Mouse (Mus musculus): ENCODE results near the gene Llph. TPM values are rescaled to one million over a fixed set of nuclear protein-coding genes. Genes with fewer than 3 reads are reported as not detected.

The Llph gene
- polyA plus RNA-seq, 1 experiment from 2014 or later: 31.7 TPM

DNA sequence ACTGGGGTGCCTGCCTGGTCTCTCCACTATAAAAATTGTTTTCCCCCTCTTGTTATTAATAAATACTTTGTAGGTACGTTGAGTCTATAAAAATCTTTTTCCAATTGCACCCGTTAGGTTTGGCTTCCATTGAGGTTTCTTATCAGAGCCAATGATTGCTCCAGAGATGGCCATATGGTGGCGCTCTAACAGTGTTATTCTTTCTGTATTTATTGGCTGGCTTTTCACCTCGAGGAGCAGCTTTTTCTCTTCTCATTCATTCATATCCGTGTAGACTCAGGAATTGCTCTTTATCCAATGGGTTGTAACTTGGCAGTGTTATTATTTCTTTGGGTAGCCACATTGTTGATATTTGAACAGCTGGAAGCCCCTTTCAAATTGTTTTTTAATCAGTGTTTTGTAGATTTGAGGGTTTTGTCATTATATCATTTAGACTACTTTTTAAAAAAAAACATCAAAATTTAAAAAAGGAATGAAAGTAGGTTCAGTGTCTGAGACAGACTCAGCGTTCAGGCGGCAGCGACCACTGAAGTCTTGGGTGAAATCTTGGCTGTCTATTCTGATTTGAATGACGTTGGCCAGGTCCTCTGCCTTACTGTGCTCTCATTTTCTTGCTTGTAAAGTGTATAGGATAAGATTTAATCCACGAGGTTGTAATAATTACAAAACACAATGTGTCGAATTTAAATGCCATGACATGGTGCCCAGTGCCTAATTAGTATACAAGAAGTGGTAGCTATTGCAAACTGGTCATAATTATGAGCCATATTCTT is 24.2 kb downstream of the Llph start:
- H3K9me3 ChIP-seq (replicated peaks): no peaks in the 10 kb centered on the region
- 45% methylated on average over 11 of the region's 11 CpGs for whole genome bisulfite sequencing
- ATAC-seq (ENCODE audit: insufficient number of reproducible peaks, low FRiP score): no peak
- no peak overlapping the region for H3K9ac ChIP-seq
- no peak overlapping the region for H3K4me2 ChIP-seq
- H3K36me3 ChIP-seq: no peaks in the 10 kb centered on the region
- H3K4me1 ChIP-seq (replicated peaks): 0 out of 2 replicates have a peak, but pooled peaks cover 4% of the 10 kb centered on the region
- no peak overlapping the region for H3K27ac ChIP-seq (ENCODE audit: poor library complexity, severe bottlenecking)
- no peak overlapping the region for H3K4me3 ChIP-seq
- no peaks in the 10 kb centered on the region for H3K27me3 ChIP-seq (replicated peaks)

DNA sequence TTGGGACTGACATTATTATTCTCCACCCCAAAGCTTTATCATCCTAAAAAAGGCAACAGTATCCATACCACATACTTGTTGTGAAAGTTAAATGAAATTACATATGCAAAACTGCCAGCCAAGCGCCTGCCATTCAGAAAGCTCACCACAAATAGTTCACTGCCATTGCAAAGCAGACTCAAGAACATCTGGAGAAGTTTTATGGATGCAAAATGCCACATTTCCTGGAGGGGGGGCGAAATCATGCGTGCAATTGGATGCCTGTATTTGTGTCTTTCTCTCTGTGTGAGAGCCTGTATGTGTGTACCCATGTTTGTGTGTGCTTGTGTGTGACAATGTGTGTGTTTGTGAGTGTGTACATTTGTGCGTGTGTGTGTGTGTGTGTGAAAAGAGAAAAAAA is 24.9 kb downstream of the Llph start:
- Histone ChIP-seq H3K36me3 (no peaks in the 10 kb centered on the region), H3K9ac (no peak overlapping the region), H3K27me3 (replicated peaks) (no peaks in the 10 kb centered on the region), H3K4me2 (no peak overlapping the region), H3K4me3 (no peak overlapping the region), H3K9me3 (replicated peaks) (no peaks in the 10 kb centered on the region), H3K27ac (ENCODE audit: poor library complexity, severe bottlenecking) (no peak overlapping the region), H3K4me1 (replicated peaks) (0 out of 2 replicates have a peak, but pooled peaks cover 4% of the 10 kb centered on the region)
- no peak for ATAC-seq (ENCODE audit: insufficient number of reproducible peaks, low FRiP score)
- WGBS: 91% methylated on average over 4 of the region's 4 CpGs

DNA sequence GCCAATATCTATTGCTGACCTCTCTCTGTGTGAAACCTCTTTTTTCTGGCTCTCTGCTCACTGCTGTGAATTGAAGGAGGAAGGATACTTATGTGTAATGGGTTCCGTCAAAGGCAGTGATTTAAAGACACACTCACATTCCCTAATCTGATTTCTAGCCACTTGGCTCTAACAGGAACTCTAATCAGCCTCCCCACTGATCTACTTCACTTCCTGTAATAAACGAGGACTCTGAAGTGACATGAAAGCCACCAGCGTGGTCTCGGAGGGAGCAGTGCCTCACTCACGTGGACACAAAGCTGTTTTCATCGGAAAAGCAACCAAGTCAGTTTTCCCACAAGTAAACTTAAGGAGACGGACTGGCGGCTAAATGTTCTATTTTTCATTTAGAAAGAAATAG is 25.9 kb downstream of the Llph start:
- H3K4me2 ChIP-seq: no peak overlapping the region

DNA sequence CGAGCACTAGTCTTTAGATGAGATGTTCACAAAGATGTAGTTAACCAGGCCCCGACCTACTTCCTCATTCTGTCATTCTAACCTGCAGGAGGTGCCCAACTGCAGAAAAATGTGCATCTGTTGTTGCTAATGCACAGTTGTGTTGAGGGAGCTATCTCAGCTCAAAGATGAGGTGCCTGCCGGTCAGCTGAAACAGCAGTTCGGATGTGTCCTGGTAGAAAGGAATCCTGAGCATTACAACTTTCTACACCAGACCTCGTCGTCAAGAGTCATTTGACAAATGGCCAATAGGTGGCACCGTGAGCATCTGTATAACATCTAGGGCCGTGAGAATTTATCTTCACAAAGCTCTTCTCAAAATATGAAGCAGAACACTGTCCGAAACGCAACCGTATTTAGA is 30.4 kb downstream of the Llph start:
- no peaks in the 10 kb centered on the region for H3K9me3 ChIP-seq (replicated peaks)
- no peak overlapping the region for H3K9ac ChIP-seq
- H3K4me1 ChIP-seq (replicated peaks): 0 out of 2 replicates have a peak, but pooled peaks cover 4% of the 10 kb centered on the region
- 19% methylated on average over 11 of the region's 11 CpGs for WGBS
- H3K4me2 ChIP-seq: no peak overlapping the region
- H3K27me3 ChIP-seq (replicated peaks): no peaks in the 10 kb centered on the region
- H3K27ac ChIP-seq (ENCODE audit: poor library complexity, severe bottlenecking): no peak overlapping the region
- no peak overlapping the region for H3K4me3 ChIP-seq
- ATAC-seq (ENCODE audit: insufficient number of reproducible peaks, low FRiP score): no peak
- H3K36me3 ChIP-seq: no peaks in the 10 kb centered on the region

More for the DNA sequence above, 25.9 kb downstream of the Llph start:
- Histone ChIP-seq H3K36me3 (no peaks in the 10 kb centered on the region), H3K9me3 (replicated peaks) (no peaks in the 10 kb centered on the region), H3K27ac (ENCODE audit: poor library complexity, severe bottlenecking) (no peak overlapping the region), H3K9ac (no peak overlapping the region), H3K4me3 (no peak overlapping the region), H3K4me1 (replicated peaks) (0 out of 2 replicates have a peak, but pooled peaks cover 4% of the 10 kb centered on the region), H3K27me3 (replicated peaks) (no peaks in the 10 kb centered on the region)
- WGBS: 30% methylated on average over 8 of the region's 8 CpGs
- no peak for ATAC-seq (ENCODE audit: insufficient number of reproducible peaks, low FRiP score)

DNA sequence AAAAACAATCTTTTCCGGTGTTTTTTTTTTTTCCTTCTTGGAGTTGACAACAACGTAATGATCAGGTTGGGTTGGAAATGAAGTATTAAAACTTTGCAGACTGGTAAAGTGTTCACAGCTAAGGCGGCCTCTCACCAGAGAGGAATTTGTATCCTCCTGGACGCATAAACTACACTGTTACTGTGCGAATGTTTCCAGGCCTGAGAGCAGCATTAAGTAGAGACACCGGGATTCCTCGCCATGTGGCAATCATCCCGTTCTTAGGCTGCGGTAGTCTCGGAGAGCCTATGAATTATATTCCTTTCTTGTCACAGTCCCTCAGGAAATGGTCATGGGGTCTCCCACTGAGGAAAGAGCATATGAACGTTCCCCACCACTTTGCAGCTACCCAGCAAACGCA is 40.9 kb downstream of the Llph start:
- Histone ChIP-seq H3K4me3 (no peak overlapping the region), H3K4me2 (no peak overlapping the region), H3K27me3 (replicated peaks) (no peaks in the 10 kb centered on the region), H3K9ac (no peak overlapping the region), H3K27ac (ENCODE audit: poor library complexity, severe bottlenecking) (no peak overlapping the region), H3K4me1 (replicated peaks) (peaks cover 17% of the 10 kb centered on the region), H3K9me3 (replicated peaks) (peaks cover 13% of the 10 kb centered on the region), H3K36me3 (no peaks in the 10 kb centered on the region)
- ATAC-seq (ENCODE audit: insufficient number of reproducible peaks, low FRiP score): no peak
- 74% methylated on average over 12 of the region's 12 CpGs for WGBS

DNA sequence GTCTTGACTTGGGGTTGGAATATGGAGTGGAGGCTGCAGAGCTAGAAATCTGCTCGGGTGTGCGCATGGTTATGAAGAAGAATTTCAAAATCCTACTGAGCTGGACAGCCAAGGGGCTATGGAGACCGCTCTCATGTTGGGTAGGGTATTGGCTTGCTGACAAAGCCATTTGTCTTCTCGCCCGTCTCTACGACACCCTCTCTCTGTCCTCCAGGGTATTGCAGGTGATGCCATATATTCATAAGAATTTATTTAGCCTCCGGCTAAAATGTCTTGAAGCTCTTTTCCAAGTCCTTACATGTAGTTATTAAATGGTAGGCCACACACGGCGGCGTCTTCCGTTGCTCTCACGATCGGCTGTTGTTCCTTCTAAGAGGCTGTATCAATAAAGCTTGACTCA is 43.1 kb downstream of the Llph start:
- peaks cover 21% of the 10 kb centered on the region for H3K4me1 ChIP-seq (replicated peaks)
- no peaks in the 10 kb centered on the region for H3K36me3 ChIP-seq
- H3K4me2 ChIP-seq: no peak overlapping the region
- peaks cover 8% of the 10 kb centered on the region for H3K9me3 ChIP-seq (replicated peaks)
- no peaks in the 10 kb centered on the region for H3K27me3 ChIP-seq (replicated peaks)
- 92% methylated on average over 13 of the region's 13 CpGs for WGBS
- H3K4me3 ChIP-seq: no peak overlapping the region
- no peak overlapping the region for H3K9ac ChIP-seq
- ATAC-seq (ENCODE audit: insufficient number of reproducible peaks, low FRiP score): no peak
- no peak overlapping the region for H3K27ac ChIP-seq (ENCODE audit: poor library complexity, severe bottlenecking)

DNA sequence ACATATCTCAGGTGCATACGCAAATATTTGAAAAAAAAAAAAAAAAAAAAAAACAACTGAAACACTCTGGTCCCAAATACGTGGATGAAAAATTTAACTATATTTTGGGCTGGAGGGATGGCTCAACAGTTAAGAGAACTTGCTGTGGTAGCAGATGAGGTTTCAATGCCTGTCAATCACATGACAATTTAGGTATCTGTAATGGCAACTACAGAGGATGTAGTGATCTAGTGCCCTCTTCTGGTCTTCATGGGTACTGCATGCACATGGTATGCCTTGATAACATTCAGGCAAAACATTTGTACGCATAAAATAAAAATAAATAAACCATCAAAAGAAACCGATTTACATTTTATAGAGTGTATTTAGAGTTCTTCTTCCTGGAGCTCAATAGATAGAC is 43.9 kb downstream of the Llph start:
- peaks cover 21% of the 10 kb centered on the region for H3K4me1 ChIP-seq (replicated peaks)
- 71% methylated on average over 4 of the region's 4 CpGs for WGBS

DNA sequence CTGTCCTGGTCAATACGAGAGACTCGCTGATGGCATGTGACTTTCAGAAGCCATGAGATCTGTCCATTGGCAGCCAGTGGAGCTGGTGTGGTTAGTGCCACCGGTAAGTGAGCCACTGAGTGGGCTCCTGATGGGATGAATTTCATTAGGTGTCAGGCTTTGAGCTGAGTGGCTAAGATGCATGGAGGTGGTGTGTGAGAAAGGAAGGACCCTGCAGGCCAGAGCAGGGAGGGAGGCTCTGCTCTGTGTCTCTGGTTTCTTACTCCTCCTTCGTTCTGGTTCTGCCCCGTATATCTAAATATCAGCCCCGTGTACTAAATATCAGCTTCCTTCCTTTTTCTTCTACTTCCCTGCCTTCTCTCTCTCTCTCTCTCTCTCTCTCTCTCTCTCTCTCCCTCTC is 44.4 kb downstream of the Llph start:
- H3K27ac ChIP-seq (ENCODE audit: poor library complexity, severe bottlenecking): no peak overlapping the region
- H3K4me2 ChIP-seq: peak overlapping the region; percentile 72; the same call in 1 of the 2 replicates
- H3K36me3 ChIP-seq: no peaks in the 10 kb centered on the region
- no peak for ATAC-seq (ENCODE audit: insufficient number of reproducible peaks, low FRiP score)
- no peaks in the 10 kb centered on the region for H3K27me3 ChIP-seq (replicated peaks)
- no peak overlapping the region for H3K4me3 ChIP-seq
- H3K9ac ChIP-seq: no peak overlapping the region
- peaks cover 5% of the 10 kb centered on the region for H3K9me3 ChIP-seq (replicated peaks)
- H3K4me1 ChIP-seq (replicated peaks): peaks cover 21% of the 10 kb centered on the region
- WGBS: 69% methylated on average over 6 of the region's 6 CpGs

More for the DNA sequence above, 43.9 kb downstream of the Llph start:
- Histone ChIP-seq H3K27me3 (replicated peaks) (no peaks in the 10 kb centered on the region), H3K4me3 (no peak overlapping the region), H3K27ac (ENCODE audit: poor library complexity, severe bottlenecking) (no peak overlapping the region), H3K36me3 (no peaks in the 10 kb centered on the region), H3K4me2 (no peak overlapping the region), H3K9me3 (replicated peaks) (peaks cover 5% of the 10 kb centered on the region), H3K9ac (no peak overlapping the region)
- ATAC-seq (ENCODE audit: insufficient number of reproducible peaks, low FRiP score): no peak

DNA sequence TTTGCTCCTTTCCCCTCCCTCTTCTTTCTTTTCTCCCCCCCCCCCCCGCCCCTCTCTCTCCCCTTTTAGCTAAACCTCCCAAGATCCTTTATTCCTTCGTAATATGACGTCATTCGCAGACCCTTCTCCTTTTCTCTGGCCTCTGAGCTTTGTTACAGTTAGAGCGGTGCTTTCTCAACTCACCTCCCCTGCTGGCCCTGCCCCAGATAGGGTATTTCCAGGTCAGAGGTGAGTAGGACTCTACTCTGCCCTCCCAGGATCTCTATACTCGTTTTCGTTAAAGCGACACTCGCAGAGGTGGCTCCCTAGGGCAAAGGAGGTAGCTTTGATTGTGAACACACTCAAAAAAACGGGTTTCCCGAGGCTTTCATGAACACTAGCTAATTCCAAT is 45.0 kb downstream of the Llph start:
- no peaks in the 10 kb centered on the region for H3K27me3 ChIP-seq (replicated peaks)
- no peak overlapping the region; the same call in 1 of the 2 replicates for H3K27ac ChIP-seq (ENCODE audit: poor library complexity, severe bottlenecking)
- peak overlapping the region; percentile 56 for H3K9ac ChIP-seq
- peak overlapping the region; percentile 29 for H3K4me3 ChIP-seq
- H3K9me3 ChIP-seq (replicated peaks): no peaks in the 10 kb centered on the region
- WGBS: 19% methylated on average over 10 of the region's 11 CpGs
- H3K36me3 ChIP-seq: no peaks in the 10 kb centered on the region
- H3K4me1 ChIP-seq (replicated peaks): peaks cover 24% of the 10 kb centered on the region
- H3K4me2 ChIP-seq: peak overlapping the region; percentile 72
- no peak for ATAC-seq (ENCODE audit: insufficient number of reproducible peaks, low FRiP score)

DNA sequence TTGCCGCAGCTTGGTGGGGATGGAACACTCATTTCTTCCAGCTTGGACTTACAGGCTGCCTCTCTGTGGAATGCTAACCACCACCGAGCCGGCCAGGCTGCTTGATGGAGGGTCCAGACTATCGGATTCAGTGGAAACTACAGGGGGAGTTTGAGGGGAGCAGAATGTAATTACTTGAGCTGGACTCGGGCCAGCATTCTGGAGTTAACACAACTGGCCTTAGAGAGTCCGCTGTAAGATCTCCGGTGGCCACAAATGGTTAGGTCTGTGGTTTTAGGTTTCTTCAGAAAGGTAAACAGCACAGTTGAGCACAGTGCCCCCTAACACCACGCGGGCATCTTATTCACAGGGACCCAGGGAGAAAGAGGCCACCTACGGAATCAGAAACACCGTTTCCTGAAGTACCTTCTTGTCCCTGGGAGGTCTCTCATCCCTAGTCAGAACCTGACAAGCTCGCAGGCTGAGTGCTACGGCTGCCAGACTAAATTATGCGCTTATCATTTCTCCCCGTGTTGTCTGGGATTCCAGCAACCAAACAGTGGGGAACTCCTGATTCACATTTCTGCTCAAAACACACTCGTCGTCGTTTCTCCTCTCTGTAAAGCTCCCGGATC is 45.5 kb downstream of the Llph start:
- Histone ChIP-seq H3K4me2 (peak overlapping the region; percentile 72), H3K4me1 (replicated peaks) (peaks cover 26% of the 10 kb centered on the region), H3K4me3 (peak overlapping the region; percentile 29), H3K9ac (peak overlapping the region; percentile 56), H3K27ac (ENCODE audit: poor library complexity, severe bottlenecking) (peak overlapping the region; percentile 42; the same call in 1 of the 2 replicates), H3K9me3 (replicated peaks) (no peaks in the 10 kb centered on the region), H3K36me3 (no peaks in the 10 kb centered on the region), H3K27me3 (replicated peaks) (no peaks in the 10 kb centered on the region)
- ATAC-seq (ENCODE audit: insufficient number of reproducible peaks, low FRiP score): peak; percentile 57; the same call in 1 of the 2 replicates
- 10% methylated on average over 19 of the region's 19 CpGs for WGBS

DNA sequence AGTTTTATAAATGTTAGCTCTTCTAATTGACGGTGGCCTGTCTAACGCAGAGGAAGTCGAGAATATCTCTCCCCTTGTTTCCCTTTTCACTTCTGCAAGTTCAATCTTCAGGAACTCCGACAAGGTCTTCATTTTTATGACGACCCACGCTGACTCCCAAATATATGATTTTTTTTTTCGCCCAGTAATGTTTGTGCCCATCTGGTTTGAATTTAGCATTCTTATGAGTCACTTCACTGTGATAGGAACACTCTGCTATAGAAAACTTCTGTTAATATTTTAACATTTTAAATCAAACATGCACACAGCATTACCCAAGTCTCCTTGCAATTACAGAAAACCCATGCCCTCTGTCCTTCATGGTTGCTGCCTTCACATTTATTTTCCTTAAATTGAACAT is 46.5 kb downstream of the Llph start:
- Histone ChIP-seq H3K4me3 (no peak overlapping the region), H3K9ac (no peak overlapping the region), H3K9me3 (replicated peaks) (no peaks in the 10 kb centered on the region), H3K4me2 (no peak overlapping the region), H3K36me3 (no peaks in the 10 kb centered on the region), H3K27me3 (replicated peaks) (0 out of 2 replicates have a peak, but pooled peaks cover 4% of the 10 kb centered on the region), H3K4me1 (replicated peaks) (peaks cover 26% of the 10 kb centered on the region), H3K27ac (ENCODE audit: poor library complexity, severe bottlenecking) (no peak overlapping the region)
- WGBS: 73% methylated on average over 7 of the region's 7 CpGs
- ATAC-seq (ENCODE audit: insufficient number of reproducible peaks, low FRiP score): no peak
